Mouse (Mus musculus) limb, embryonic 13.5 days (tissue): ENCODE data around the gene Pdxk. TPM values are rescaled to one million over a fixed set of nuclear protein-coding genes. Genes with fewer than 3 reads are reported as not detected.

Experiments used
- ATAC-seq: fragments of 200-750 bp; cut with Nextera tagmentation; 2 replicates; pipeline ENCODE4 v1.8.0; 2017; ENCODE audit warnings: low read depth, moderate number of reproducible peaks, moderate TSS enrichment; ENCODE audit not compliant: low FRiP score
- H3K27ac ChIP-seq: fragments of 300-500 bp; sonication (generic); 2 replicates; pipeline ENCODE4 v1.5.1; 2015; ENCODE audit warnings: inconsistent platforms, mild to moderate bottlenecking, moderate library complexity
- H3K27me3 ChIP-seq: fragments of 300-500 bp; sonication (generic); 2 replicates; pipeline ENCODE4 v1.6.1; 2015; ENCODE audit warnings: mild to moderate bottlenecking, inconsistent platforms
- H3K36me3 ChIP-seq: fragments of 300-500 bp; sonication (generic); 2 replicates; pipeline ENCODE4 v1.6.1; 2015; ENCODE audit warnings: inconsistent platforms, mild to moderate bottlenecking, moderate library complexity
- H3K4me1 ChIP-seq: fragments of 300-500 bp; sonication (generic); 2 replicates; pipeline ENCODE4 v1.6.1; 2015; ENCODE audit warnings: inconsistent platforms
- H3K4me2 ChIP-seq: fragments of 300-500 bp; sonication (generic); replicated peaks from 2 replicates; pipeline ENCODE4 v1.6.1; 2015; ENCODE audit warnings: inconsistent platforms, mild to moderate bottlenecking, moderate library complexity
- H3K4me3 ChIP-seq: fragments of 300-500 bp; sonication (generic); 2 replicates; pipeline ENCODE4 v1.5.1; 2015; ENCODE audit warnings: moderate library complexity, mild to moderate bottlenecking, inconsistent platforms
- H3K9ac ChIP-seq: fragments of 300-500 bp; sonication (generic); 2 replicates; pipeline ENCODE4 v1.6.1; 2015; ENCODE audit warnings: mild to moderate bottlenecking, inconsistent platforms
- H3K9me3 ChIP-seq: fragments of 300-500 bp; sonication (generic); 2 replicates; pipeline ENCODE4 v1.6.1; 2016; ENCODE audit warnings: inconsistent platforms
- whole genome bisulfite sequencing: fragments of 180-500 bp; shearing (Covaris S2); methylation state at CpG from one replicate; pipeline ENCODE4 v1.1.7; 2015; 5-methylcytosine and 5-hydroxymethylcytosine counted together
- microRNA-seq: library from miRNA; unstranded; fragments of <30 nt; microRNA quantifications from one replicate; pipeline ENCODE4, GENCODE M21; 2016
- polyA plus RNA-seq: library from polyadenylated mRNA; unstranded; fragments of >200 nt; fragmentation: Nextera tagmentation; extraction: Ambion mirVana; gene quantifications from 2 replicates; pipeline ENCODE4 v1.2.1, GENCODE M21; 2015

Gene Pdxk
- polyA plus RNA-seq, 1 experiment from 2014 or later, result 13.6 TPM

DNA sequence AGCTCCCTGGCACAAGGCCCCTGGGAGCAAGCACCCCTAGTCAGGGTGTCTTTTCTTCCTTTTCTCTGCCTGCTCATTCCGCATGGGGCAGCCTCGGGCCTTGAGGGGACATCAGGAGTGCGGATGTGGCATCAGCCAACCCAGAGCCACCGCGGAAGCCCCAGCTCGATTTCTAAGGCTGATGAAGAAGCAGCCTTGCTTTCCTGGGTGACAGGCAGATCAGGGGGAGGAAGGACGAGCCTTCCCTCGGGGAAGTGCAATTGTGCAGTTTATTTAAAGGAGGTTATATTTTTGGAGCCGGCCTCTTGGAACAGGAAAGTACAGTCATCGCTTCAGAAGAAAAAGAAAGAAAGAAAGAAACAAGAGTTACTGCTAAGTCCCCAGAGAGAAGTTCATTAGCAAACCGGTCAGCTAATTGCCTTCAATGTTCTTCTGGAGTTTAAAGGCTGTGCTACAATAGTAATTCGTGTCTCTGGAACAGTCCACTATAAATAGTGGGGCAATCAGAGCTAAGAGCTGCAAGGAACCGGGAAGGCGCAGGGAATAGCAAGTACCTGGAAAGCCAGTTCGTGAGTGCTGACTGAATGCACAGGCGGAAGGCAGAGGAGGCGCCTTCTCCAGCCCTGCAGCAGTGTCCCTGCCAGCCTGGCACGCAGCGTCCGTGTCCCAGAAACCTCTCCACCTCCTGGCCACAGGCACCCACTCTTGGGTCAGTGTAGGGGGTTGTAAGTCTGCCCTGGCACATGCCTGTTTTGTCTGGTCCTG lies 76.4 kb downstream of the Pdxk start:
- no peak for ATAC-seq
- Histone ChIP-seq H3K27me3 (peaks cover 33% of the 10 kb centered on the region), H3K9me3 (no peaks in the 10 kb centered on the region), H3K4me2 (no peak overlapping the region), H3K9ac (no peak overlapping the region), H3K4me1 (0 out of 2 replicates have a peak, but pooled peaks cover 5% of the 10 kb centered on the region), H3K4me3 (no peak overlapping the region), H3K36me3 (no peaks in the 10 kb centered on the region), H3K27ac (no peak overlapping the region)
- WGBS, result 53% methylated on average over 20 of the region's 20 CpGs

Small RNA genes lying within 50 kb of the gene (microRNA-seq; reads per million reads assigned to microRNA genes)
- gene Mir6410, result not detected
- 0.52 reads per million for gene Mir6907
- gene Mir6908, result 0.70 reads per million

Other genes starting within 250 kb of the Pdxk start
- 12.6 and 13.3 TPM in 2 replicates for gene Trappc10, start 220.3 kb downstream of the Pdxk start, polyA plus RNA-seq
- gene Agpat3, start 112.5 kb downstream of the Pdxk start, polyA plus RNA-seq, result 52.4 and 54.9 TPM in 2 replicates
- 326 and 342 TPM in 2 replicates for gene Rrp1, start 51.9 kb downstream of the Pdxk start, polyA plus RNA-seq
- 202 and 212 TPM in 2 replicates for gene Cstb, start 39.3 kb downstream of the Pdxk start, polyA plus RNA-seq
- not detected in 2 replicates for gene Olfr1358, start 52.5 kb upstream of the Pdxk start, polyA plus RNA-seq
- 59.2 and 66.7 TPM in 2 replicates for gene Ilvbl, start 109.4 kb upstream of the Pdxk start, polyA plus RNA-seq
- 27.0 and 27.4 TPM in 2 replicates for gene Syde1, start 127.0 kb upstream of the Pdxk start, polyA plus RNA-seq
- gene Olfr1357, start 153.1 kb upstream of the Pdxk start, polyA plus RNA-seq, result not detected in 2 replicates